Mouse (Mus musculus): ENCODE measurements around the gene Gm614. TPM values are rescaled to one million over a fixed set of nuclear protein-coding genes. Genes with fewer than 3 reads are reported as not detected.

The Gm614 gene
- polyA plus RNA-seq (2015; fragmentation: Nextera tagmentation; extraction: Ambion mirVana): 0.21 TPM in 1 of 2 replicates, not detected in the other

GRCm38 (mm10) chrX:101263892-101264291, at the start of gene Gm614:
TSS of gene Gm614 (minus strand) at chrX:101263992.
- Histone ChIP-seq H3K4me1 (replicated peaks) (no peaks in the 10 kb centered on the region; the same call in 1 of the 2 replicates), H3K9me3 (no peaks in the 10 kb centered on the region), H3K4me3 (no peak within 1 kb of the TSS), H3K27ac (replicated peaks) (no peak within 1 kb of the TSS), H3K4me2 (no peak within 1 kb of the TSS), H3K36me3 (no peaks in the 10 kb centered on the region), H3K27me3 (no peaks in the 10 kb centered on the region), H3K9ac (no peak within 1 kb of the TSS)
- ATAC-seq (ENCODE audit: low FRiP score, low read depth): no peak
- 86% methylated on average over 1 of the region's 1 CpGs for WGBS

GRCm38 (mm10) chrX:101309299-101309698, 45.5 kb upstream of the Gm614 start:
- Histone ChIP-seq H3K36me3 (peaks cover 19% of the 10 kb centered on the region), H3K9ac (no peak overlapping the region), H3K27ac (replicated peaks) (no peak overlapping the region), H3K9me3 (no peaks in the 10 kb centered on the region), H3K27me3 (no peaks in the 10 kb centered on the region), H3K4me1 (replicated peaks) (peaks cover 10% of the 10 kb centered on the region; the same call in 1 of the 2 replicates), H3K4me3 (no peak overlapping the region), H3K4me2 (no peak overlapping the region)
- 95% methylated on average over 5 of the region's 5 CpGs for WGBS
- no peak for ATAC-seq (ENCODE audit: low FRiP score, low read depth)

- ATAC-seq (ENCODE audit: low FRiP score, low read depth): no peak
- H3K27ac ChIP-seq (replicated peaks): no peak overlapping the region
- no peaks in the 10 kb centered on the region for H3K9me3 ChIP-seq
- 41% methylated on average over 2 of the region's 2 CpGs for WGBS
- H3K4me2 ChIP-seq: no peak overlapping the region
- H3K4me3 ChIP-seq: no peak overlapping the region
- peaks cover 34% of the 10 kb centered on the region for H3K4me1 ChIP-seq (replicated peaks)
- H3K27me3 ChIP-seq: no peaks in the 10 kb centered on the region
- no peak overlapping the region for H3K9ac ChIP-seq
- peaks cover 2% of the 10 kb centered on the region; the same call in 1 of the 2 replicates for H3K36me3 ChIP-seq
Measured at GRCm38 (mm10) chrX:101304646-101305045, 40.9 kb upstream of the Gm614 start.

- Histone ChIP-seq H3K4me2 (peak overlapping the region; percentile 60), H3K9ac (peak overlapping the region; percentile 72), H3K27me3 (no peaks in the 10 kb centered on the region), H3K9me3 (no peaks in the 10 kb centered on the region), H3K27ac (replicated peaks) (no peak overlapping the region), H3K4me3 (peak overlapping the region; percentile 55), H3K36me3 (no peaks in the 10 kb centered on the region), H3K4me1 (replicated peaks) (peaks cover 34% of the 10 kb centered on the region)
- no peak for ATAC-seq (ENCODE audit: low FRiP score, low read depth)
- 69% methylated on average over 9 of the region's 9 CpGs for WGBS
Measured at GRCm38 (mm10) chrX:101301654-101302053, 37.9 kb upstream of the Gm614 start.

GRCm38 (mm10) chrX:101300427-101301030, 36.7 kb upstream of the Gm614 start:
- no peaks in the 10 kb centered on the region for H3K27me3 ChIP-seq
- WGBS: 23% methylated on average over 13 of the region's 13 CpGs
- H3K36me3 ChIP-seq: no peaks in the 10 kb centered on the region
- H3K4me1 ChIP-seq (replicated peaks): peaks cover 34% of the 10 kb centered on the region
- H3K9ac ChIP-seq: peak overlapping the region; percentile 72
- peak overlapping the region; percentile 60 for H3K4me2 ChIP-seq
- H3K4me3 ChIP-seq: peak overlapping the region; percentile 55
- H3K27ac ChIP-seq (replicated peaks): peak overlapping the region; percentile 90
- no peaks in the 10 kb centered on the region for H3K9me3 ChIP-seq
- peak; percentile 59 for ATAC-seq (ENCODE audit: low FRiP score, low read depth)

GRCm38 (mm10) chrX:101299473-101300426, 36.0 kb upstream of the Gm614 start:
- peak overlapping the region; percentile 55 for H3K4me3 ChIP-seq
- peak overlapping the region; percentile 72 for H3K9ac ChIP-seq
- 20% methylated on average over 13 of the region's 13 CpGs for WGBS
- H3K36me3 ChIP-seq: no peaks in the 10 kb centered on the region
- no peaks in the 10 kb centered on the region for H3K27me3 ChIP-seq
- peak overlapping the region; percentile 90 for H3K27ac ChIP-seq (replicated peaks)
- H3K4me2 ChIP-seq: peak overlapping the region; percentile 60
- H3K4me1 ChIP-seq (replicated peaks): peaks cover 34% of the 10 kb centered on the region
- H3K9me3 ChIP-seq: no peaks in the 10 kb centered on the region
- ATAC-seq (ENCODE audit: low FRiP score, low read depth): peak; percentile 73

- ATAC-seq (ENCODE audit: low FRiP score, low read depth): peak; percentile 32; the same call in 1 of the 2 replicates
- H3K27me3 ChIP-seq: no peaks in the 10 kb centered on the region
- no peaks in the 10 kb centered on the region for H3K36me3 ChIP-seq
- no peaks in the 10 kb centered on the region for H3K9me3 ChIP-seq
- H3K9ac ChIP-seq: peak within 1 kb of the TSS; percentile 72
- H3K27ac ChIP-seq (replicated peaks): peak within 1 kb of the TSS; percentile 90
- H3K4me2 ChIP-seq: peak within 1 kb of the TSS; percentile 60
- 18% methylated on average over 17 of the region's 24 CpGs for WGBS
- peak within 1 kb of the TSS; percentile 55 for H3K4me3 ChIP-seq
- H3K4me1 ChIP-seq (replicated peaks): peaks cover 28% of the 10 kb centered on the region
Measured at GRCm38 (mm10) chrX:101299055-101299454, 35.3 kb upstream of the Gm614 start, which contains the start of gene Nlgn3. TSS of gene Nlgn3 (plus strand) at chrX:101299168.

- no peaks in the 10 kb centered on the region for H3K4me1 ChIP-seq (replicated peaks)
- H3K9ac ChIP-seq: no peak overlapping the region
- H3K9me3 ChIP-seq: no peaks in the 10 kb centered on the region
- 91% methylated on average over 10 of the region's 10 CpGs for WGBS
- no peak overlapping the region for H3K27ac ChIP-seq (replicated peaks)
- ATAC-seq (ENCODE audit: low FRiP score, low read depth): no peak
- H3K4me3 ChIP-seq: no peak overlapping the region
- H3K4me2 ChIP-seq: no peak overlapping the region
- H3K36me3 ChIP-seq: peaks cover 10% of the 10 kb centered on the region; the same call in 1 of the 2 replicates
- H3K27me3 ChIP-seq: no peaks in the 10 kb centered on the region
Measured at GRCm38 (mm10) chrX:101290111-101290510, 26.3 kb upstream of the Gm614 start.

GRCm38 (mm10) chrX:101289037-101289436, 25.2 kb upstream of the Gm614 start:
- Histone ChIP-seq H3K9ac (no peak overlapping the region), H3K4me2 (no peak overlapping the region), H3K27ac (replicated peaks) (no peak overlapping the region), H3K4me1 (replicated peaks) (no peaks in the 10 kb centered on the region), H3K36me3 (peaks cover 10% of the 10 kb centered on the region; the same call in 1 of the 2 replicates), H3K9me3 (no peaks in the 10 kb centered on the region), H3K27me3 (no peaks in the 10 kb centered on the region), H3K4me3 (no peak overlapping the region)
- 96% methylated on average over 7 of the region's 7 CpGs for WGBS
- ATAC-seq (ENCODE audit: low FRiP score, low read depth): no peak

- no peak overlapping the region for H3K4me2 ChIP-seq
- peaks cover 10% of the 10 kb centered on the region; the same call in 1 of the 2 replicates for H3K36me3 ChIP-seq
- H3K27me3 ChIP-seq: no peaks in the 10 kb centered on the region
- 94% methylated on average over 6 of the region's 6 CpGs for WGBS
- H3K9me3 ChIP-seq: no peaks in the 10 kb centered on the region
- no peak for ATAC-seq (ENCODE audit: low FRiP score, low read depth)
- no peak overlapping the region for H3K9ac ChIP-seq
- no peak overlapping the region for H3K27ac ChIP-seq (replicated peaks)
- no peak overlapping the region for H3K4me3 ChIP-seq
- H3K4me1 ChIP-seq (replicated peaks): no peaks in the 10 kb centered on the region
Measured at GRCm38 (mm10) chrX:101288432-101288831, 24.6 kb upstream of the Gm614 start.

GRCm38 (mm10) chrX:101287543-101287942, 23.8 kb upstream of the Gm614 start:
- peaks cover 11% of the 10 kb centered on the region; the same call in 1 of the 2 replicates for H3K36me3 ChIP-seq
- no peak overlapping the region for H3K9ac ChIP-seq
- H3K4me2 ChIP-seq: no peak overlapping the region
- no peak overlapping the region for H3K4me3 ChIP-seq
- no peaks in the 10 kb centered on the region for H3K27me3 ChIP-seq
- ATAC-seq (ENCODE audit: low FRiP score, low read depth): no peak
- H3K27ac ChIP-seq (replicated peaks): no peak overlapping the region
- H3K9me3 ChIP-seq: no peaks in the 10 kb centered on the region
- no peaks in the 10 kb centered on the region for H3K4me1 ChIP-seq (replicated peaks)
- WGBS: 93% methylated on average over 3 of the region's 3 CpGs
